Mouse (Mus musculus): ENCODE measurements around the gene Tst. TPM values are rescaled to one million over a fixed set of nuclear protein-coding genes. Genes with fewer than 3 reads are reported as not detected.

The Tst gene
- total RNA-seq, 2 experiments from 2014 or later, result 16.5 to 21.1 TPM

GRCm38 (mm10) chr15:78402423-78402822, 3.3 kb downstream of the Tst start:
- DNase-seq (ENCODE audit: low spot score), result no peak
- intact Hi-C loops (cut with DNase I), result no loop called here

DNA sequence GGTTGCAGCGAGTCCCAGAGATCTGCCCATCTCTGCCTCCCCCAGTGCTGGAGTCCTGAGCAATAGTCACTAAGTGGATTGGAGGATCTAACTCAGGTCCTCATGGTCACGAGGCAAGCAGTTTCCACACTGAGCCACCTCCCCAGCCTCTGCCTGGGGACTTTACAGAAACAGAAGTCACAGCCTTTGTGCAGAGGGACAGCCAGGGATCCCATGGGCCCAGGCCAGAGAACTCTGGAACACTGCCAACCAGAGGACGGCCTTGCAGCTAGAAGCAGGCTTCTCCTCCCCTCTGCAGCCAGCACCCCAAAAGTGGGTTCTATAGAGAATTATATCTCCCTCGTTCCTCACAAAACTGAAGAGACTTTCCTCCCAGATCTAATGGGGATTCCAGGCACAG, 3.8 kb downstream of the Tst start:
- peak; percentile 45 for DNase-seq (ENCODE audit: low spot score)
- intact Hi-C loops (cut with DNase I), result no loop called here

DNA sequence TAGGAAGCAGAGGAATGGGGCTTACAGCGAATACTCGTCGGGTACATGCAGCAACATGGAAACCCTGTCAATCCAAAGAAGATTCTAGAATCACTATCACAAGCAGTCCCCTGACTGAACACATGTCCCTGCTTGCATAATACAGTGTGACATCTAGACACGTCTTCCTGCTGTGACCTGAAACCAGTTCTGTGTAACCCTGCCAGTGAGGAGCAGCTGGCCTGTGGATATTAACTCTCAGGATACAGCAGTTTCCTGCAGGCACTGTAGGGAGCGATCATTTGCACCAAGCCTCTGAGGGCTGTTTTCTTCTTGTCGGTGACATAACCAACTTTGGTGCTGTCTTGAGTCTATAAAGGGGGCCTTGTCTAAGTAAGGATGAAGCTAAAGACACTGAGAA, 4.4 kb downstream of the Tst start:
- intact Hi-C loops (cut with DNase I), result no loop called here
- no peak for DNase-seq (ENCODE audit: low spot score)

DNA sequence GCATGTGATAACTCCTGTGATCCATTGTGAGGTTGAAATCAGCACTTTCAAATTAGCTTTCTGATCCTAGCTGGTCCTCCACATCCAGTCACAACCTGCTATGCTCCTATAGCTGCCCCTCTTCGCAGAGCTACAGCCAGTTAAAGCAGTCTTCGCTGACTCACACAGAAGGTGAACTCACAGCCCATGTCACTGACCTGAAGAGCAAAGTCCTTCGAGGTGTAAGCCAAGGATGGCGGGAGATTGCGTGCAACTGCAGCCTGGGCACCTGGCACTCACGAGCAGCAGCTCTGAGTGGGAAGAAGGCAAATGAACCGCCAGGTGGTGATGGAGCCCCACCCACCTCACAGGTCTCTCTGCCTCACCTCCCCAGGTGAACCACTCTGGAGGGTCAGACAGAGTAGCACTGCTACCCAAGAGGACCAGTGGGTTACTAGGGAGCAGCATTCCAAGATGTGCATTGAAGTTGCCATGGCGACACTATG, 10.2 kb downstream of the Tst start, which contains the start of gene Tex33:
Tex33 (minus strand) TSS at position 435 of the 485 bp plus-strand sequence.
- intact Hi-C loops (cut with DNase I), result no loop called here
- no peak for DNase-seq (ENCODE audit: low spot score)

DNA sequence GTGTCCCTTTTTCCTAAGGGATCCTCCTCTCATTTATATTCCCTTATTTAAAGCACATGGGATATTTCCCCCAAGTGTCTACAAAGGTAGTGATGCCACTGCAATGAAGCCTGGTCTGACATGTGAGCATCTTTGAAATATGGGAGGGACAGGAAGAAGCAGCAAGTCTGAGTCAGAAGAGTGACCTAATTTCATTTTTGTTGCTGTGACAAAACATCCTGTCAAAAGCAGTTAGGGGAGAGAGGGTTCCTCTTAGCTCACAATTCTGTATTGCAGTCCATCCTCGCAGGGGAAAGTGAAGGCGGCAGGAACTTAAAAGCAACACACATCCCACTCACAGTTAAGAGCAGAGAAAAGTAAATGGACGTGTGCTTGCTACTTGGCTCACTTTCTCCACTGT, 14.9 kb downstream of the Tst start:
- intact Hi-C loops (cut with DNase I), result no loop called here

DNA sequence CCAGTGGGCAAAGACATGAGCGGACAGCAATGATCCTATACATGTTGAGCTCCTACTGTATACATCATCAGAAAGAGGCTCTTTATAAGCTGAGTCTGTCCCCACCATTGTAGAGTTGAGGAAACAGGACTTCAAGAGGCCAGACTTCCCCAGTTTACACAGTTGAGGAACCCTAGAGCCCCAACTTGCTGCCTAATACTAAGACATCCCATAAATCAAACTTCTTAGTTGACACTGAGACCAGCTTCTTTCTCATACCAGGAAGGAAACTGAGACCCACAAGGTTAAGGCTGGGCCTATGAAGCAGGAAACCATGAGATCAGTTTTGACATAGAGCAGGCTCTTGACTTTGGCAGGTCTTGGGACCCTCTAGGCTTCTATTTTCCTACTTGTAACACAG, 20.1 kb downstream of the Tst start:
- DNase-seq (ENCODE audit: low spot score), result no peak
- intact Hi-C loops (cut with DNase I), result no loop called here

More for the DNA sequence above, 14.9 kb downstream of the Tst start:
- DNase-seq (ENCODE audit: low spot score), result no peak

- intact Hi-C loops (cut with DNase I), result no loop called here
- DNase-seq (ENCODE audit: low spot score), result no peak
These were observed 21.2 kb downstream of the Tst start for GRCm38 (mm10) chr15:78384220-78385116.

GRCm38 (mm10) chr15:78383450-78384219, 22.1 kb downstream of the Tst start:
- DNase-seq (ENCODE audit: low spot score), result no peak

DNA sequence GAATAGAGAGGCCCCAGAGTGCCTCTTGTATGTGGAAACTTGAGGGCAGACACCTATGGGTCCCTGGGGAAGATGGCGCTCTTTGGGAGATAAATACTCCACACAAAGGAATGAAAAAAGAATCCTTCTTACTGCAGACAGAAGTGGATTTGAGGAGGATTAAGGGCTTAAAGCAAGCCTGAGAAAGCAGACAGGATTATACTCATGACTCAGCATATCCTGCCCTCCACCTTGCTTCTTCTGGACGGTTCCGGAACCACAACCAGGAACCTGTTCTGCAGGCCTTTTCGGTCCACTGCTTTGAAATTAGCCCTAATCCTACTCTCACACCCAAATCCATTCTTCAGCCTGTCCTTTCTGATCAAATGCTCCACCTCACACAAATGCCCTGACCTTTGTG, 23.6 kb downstream of the Tst start:
- DNase-seq (ENCODE audit: low spot score), result no peak
- intact Hi-C loops (cut with DNase I), result no loop called here

More at GRCm38 (mm10) chr15:78383450-78384219, 22.1 kb downstream of the Tst start:
- intact Hi-C loops (cut with DNase I), result no loop called here

DNA sequence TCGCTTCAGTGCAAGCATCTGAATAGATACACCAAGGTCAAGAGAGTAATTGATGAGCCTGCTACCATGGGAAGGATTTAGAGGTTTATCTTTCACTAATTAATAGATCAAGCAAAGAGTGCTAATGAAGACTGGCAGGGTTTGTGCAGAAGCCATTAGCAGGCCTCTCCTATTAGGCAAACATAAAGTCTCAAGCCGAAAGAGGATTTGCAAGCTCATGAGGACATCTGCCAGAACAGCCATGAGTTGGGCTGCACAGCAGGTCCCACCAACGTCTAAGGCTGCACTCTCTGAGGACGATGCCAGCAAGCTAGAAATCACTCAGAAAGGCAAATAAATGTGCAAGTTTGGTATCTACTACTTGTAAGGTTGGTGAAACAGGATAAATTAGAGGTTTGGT, 25.0 kb downstream of the Tst start:
- intact Hi-C loops (cut with DNase I), result no loop called here
- no peak for DNase-seq (ENCODE audit: low spot score)

DNA sequence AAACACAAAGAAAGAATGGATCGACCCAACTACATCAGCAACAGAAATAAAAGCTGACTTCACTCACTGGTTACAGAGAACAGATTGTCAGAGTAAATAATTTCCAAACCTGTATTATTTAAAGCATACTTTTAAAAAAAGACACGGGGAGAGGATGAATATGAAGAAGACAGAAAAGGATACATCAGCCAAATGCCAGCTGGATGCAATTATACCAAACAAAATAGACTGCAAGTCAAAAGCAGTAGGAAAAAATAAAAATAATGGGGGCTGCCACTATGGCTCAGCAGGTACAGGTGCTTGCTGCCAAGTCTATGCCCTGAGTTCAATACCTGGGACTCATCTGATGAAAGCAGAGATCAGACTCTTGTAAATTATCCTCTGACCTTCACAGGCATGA, 25.5 kb downstream of the Tst start:
- intact Hi-C loops (cut with DNase I), result no loop called here
- DNase-seq (ENCODE audit: low spot score), result no peak

DNA sequence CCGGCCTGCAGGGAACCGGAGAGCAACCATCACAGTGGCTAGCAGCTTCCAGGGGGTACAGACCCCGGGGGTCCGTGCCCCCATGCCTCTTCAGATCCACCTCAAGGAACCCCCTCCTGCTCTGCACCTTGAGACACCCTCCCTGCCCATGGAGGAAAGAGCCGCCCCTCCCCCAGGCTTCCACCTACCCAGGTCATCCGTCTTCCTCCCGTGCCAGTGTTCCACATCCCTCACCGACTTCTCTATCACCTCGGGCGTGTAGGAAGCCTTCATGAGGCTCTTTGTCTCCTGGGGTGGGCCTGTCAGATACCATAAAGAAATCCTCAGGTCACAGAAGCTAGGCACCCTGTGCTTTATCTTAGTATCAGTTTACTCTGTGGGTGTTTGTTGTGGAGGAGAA, 27.2 kb downstream of the Tst start:
- no peak for DNase-seq (ENCODE audit: low spot score)
- intact Hi-C loops (cut with DNase I), result no loop called here

DNA sequence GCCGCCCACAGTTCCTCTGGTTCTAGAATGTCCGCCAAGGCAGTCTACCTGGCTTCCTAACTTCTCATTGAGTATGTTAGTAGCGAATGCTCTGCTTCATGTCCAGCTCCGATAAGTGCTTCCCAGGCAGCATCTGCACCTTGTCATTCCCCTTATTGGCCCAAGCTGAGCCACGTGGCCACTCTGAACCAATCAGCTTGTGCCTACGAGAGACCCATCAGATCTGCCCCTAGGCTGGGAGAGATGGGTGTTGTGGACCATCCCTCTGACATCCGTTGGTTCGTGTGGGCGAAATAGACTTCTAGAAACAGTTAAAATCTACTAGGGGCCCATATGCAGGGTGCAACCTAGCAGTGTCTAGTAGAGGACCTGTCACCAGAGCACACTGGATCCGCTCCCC, 27.8 kb downstream of the Tst start:
- DNase-seq (ENCODE audit: low spot score), result no peak

GRCm38 (mm10) chr15:78374204-78374603, 31.5 kb downstream of the Tst start:
- DNase-seq (ENCODE audit: low spot score), result no peak
- intact Hi-C loops (cut with DNase I), result no loop called here

More for the DNA sequence above, 27.8 kb downstream of the Tst start:
- intact Hi-C loops (cut with DNase I), result no loop called here

DNA sequence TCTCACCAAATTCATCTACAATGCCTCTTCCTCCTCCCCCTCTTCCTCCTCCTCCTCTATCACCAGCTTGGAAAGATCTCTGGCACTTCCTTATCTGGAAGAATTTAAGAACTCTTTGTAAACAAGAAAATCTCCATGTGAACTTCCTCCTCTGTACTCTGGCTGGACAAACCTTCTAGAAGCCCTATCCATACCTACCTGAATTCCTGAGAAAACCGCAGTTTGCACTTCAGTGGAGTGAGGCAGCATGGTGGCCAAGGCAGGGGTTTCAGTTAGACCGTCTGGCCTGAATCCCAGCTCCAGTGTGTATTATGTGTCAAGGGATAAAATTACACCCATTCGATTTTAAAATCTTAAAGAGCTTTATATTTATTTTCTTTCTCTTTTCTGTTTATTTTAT, 32.9 kb downstream of the Tst start:
- intact Hi-C loops (cut with DNase I), result no loop called here
- DNase-seq (ENCODE audit: low spot score), result no peak

- intact Hi-C loops (cut with DNase I), result loop anchor here (1.0 to 5.0 kb wide), 2 partner anchors 112 to 192 kb away; no protein-coding TSS in a partner anchor
These were observed 36.1 kb downstream of the Tst start for GRCm38 (mm10) chr15:78369641-78370040.

DNA sequence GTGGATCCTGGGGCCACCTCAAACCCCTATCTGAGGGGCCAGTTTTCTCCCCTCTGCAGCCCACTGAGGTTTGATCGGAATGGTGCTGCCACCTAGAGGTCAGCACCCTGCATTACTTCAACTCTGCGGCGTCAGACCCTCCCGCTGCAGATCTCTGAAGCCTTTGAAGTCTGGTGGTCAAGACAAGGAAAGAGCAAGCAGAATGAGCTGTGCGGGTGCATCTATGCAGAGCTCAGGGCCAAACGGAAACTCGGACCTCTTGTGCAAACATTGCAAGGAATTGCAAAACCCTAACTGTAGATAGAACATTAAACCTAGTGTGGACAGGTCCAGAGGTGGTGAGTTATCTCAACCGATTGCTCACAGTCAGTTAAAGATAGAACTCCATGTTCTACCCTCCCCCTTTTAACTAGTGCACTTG, 36.8 kb downstream of the Tst start:
- DNase-seq (ENCODE audit: low spot score), result no peak
- intact Hi-C loops (cut with DNase I), result loop anchor here (1.0 to 5.0 kb wide), 2 partner anchors 112 to 192 kb away; no protein-coding TSS in a partner anchor

More at GRCm38 (mm10) chr15:78369641-78370040, 36.1 kb downstream of the Tst start:
- DNase-seq (ENCODE audit: low spot score), result no peak

- DNase-seq (ENCODE audit: low spot score), result no peak
- intact Hi-C loops (cut with DNase I), result loop anchor here (5.0 kb wide), 1 partner anchor 191 kb away; no protein-coding TSS in a partner anchor
These were observed 37.9 kb downstream of the Tst start for GRCm38 (mm10) chr15:78367811-78368210.

DNA sequence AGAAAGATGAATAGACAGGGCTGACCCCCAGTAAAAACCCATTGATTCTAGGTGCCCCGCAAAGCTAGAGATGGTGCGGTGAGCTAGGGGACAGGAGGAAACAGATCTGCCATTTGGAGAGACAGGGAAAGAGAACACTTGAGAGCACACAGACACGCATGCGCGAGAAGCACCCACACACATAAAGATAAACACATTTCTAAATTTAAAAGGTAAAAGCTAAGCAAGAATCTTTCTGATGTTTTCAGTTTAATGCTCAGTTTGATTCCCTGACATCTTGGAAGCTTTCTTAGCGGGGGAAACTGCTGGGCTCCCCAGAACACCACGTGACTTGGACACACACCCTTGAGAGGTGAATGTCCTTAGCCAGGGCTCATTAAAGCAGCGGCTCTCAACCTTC, 38.8 kb downstream of the Tst start:
- DNase-seq (ENCODE audit: low spot score), result no peak
- intact Hi-C loops (cut with DNase I), result loop anchor here (5.0 kb wide), 1 partner anchor 190 kb away; no protein-coding TSS in a partner anchor

DNA sequence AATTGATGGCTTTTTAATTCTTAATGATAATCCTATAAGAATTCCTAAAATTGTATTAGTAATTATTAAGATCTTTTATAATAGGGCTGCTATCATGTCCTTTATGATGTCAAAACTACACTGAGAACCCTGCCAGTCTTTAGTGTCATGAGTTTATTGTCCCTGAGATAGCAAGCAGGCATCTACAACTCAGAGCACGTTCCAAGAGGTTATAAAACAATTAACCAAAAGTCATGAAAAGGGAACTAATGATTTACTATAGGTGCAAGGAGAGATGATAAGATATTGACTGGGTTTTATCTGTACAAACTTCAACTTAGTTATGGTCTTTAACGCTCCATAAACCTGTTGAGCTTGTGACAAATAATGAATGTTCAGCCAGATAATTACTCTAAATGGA, 39.8 kb downstream of the Tst start:
- intact Hi-C loops (cut with DNase I), result loop anchor here (5.0 kb wide), 1 partner anchor 189 kb away; no protein-coding TSS in a partner anchor

More for the DNA sequence above, 39.8 kb downstream of the Tst start:
- DNase-seq (ENCODE audit: low spot score), result no peak
